Mouse (Mus musculus) lung, adult 2 months (tissue): ENCODE results near the gene Wdpcp.

Source experiments
- CTCF ChIP-seq: fragments of 200-500 bp; IDR thresholded peaks from 2 replicates; pipeline ENCODE4 v1.5.1; 2011; ENCODE audit warnings: mild to moderate bottlenecking, low read length, control low read depth; ENCODE audit not compliant: insufficient read depth
- POLR2A ChIP-seq: fragments of 200-500 bp; IDR thresholded peaks from 2 replicates; pipeline ENCODE4 v1.6.1; 2011; ENCODE audit warnings: low read depth, mild to moderate bottlenecking, control low read depth, low read length, borderline replicate concordance; ENCODE audit errors: extremely low read depth

DNA sequence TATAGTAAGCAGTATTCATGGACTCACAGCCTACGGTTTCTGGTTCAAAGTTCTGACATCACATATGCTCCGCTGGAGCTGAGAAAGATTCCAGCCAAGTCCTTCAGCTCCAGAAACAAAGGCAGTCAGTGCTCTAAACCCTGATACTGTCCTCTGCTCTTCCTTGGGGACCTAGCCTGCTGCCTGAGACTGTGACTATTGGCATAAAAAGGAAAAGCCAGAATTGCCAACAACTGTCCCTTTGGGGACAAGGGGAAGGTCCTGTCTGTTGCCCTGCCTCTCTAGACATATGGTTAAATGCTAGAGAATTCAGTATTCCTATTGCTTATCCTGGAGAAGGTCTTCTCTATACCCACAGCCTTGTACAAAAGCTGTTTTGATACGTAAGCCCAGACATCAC is 252.9 kb downstream of the Wdpcp start:
- TF ChIP-seq CTCF (no peak), POLR2A (no peak)
